Mouse (Mus musculus): ENCODE results near the gene Isy1. TPM values are rescaled to one million over a fixed set of nuclear protein-coding genes. Genes with fewer than 3 reads are reported as not detected.

Gene Isy1
- total RNA-seq (2015) (10.2 and 16.7 TPM in 2 replicates), total RNA-seq (2017) (94.0 and 120 TPM in 2 replicates)

DNA sequence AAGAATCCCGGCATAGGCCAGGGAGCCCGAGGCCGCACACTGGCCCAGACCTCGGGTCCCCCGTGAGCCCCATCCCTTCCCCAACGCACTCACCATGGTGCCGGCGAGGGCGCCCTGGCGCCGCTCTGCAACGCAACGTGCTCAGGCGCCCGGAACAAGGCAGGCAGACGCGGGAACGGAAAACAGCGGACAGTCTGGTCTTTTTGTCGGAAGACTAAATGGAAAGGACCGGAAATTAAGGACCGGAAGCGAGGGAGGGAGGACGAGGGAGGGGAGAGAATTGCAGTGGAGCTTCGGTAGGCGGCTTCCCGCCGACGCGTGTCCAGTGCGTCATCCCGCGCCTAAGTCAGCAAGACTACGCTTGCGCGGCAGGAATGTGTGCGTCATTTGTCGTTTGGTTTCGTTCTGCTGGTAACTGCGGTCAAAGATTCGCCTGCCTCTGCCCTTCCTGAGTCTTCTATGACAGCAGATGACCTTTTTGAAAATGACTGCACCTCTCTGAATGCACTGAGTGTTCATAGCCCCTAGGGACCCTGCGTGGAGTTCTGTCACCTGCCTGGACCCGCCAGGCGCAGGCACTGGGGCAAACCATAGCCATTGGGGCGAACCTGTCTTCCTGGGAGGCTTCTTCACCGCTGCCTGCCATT is at the start of gene Isy1:
Gene Isy1, minus strand, starts transcription at position 248 of the 647 bp plus-strand sequence.
- ATAC-seq (ENCODE audit: poor library complexity, severe bottlenecking), result peak; percentile 96

DNA sequence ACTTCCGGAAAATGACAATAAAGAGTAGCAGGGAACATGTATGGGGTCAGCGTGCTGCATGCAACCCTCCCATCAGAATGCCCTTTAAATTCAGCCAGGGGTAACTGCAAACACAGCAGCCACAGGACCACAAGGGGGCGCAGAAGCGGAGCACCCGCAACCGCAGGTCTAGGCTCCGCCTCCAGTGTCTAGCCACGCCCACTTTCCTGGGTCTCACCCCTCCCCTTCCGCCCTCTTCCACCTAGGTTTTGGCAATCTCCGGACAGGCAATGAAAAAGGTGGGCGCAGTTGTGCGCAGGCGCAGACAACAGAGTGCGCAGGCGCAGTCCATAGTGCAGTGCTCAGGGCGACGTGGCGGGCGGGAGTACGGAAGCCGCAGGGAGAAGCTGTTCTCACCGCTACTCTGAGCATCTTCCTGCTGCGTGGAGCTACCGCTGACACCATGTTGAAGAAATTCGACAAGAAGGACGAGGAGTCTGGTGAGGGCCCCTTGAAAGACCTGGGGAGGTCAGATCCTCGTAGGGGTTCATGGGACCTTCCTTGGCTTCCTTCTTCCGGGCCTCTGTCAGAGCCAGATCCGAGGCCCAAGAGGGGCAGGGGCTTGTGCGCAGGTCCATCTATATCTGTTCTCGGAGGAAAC is 49.1 kb upstream of the Isy1 start, which contains the start of gene Copg1:
Gene Copg1, plus strand, starts transcription at position 221 of the 640 bp plus-strand sequence.
- peak; percentile 99 for ATAC-seq (ENCODE audit: poor library complexity, severe bottlenecking)

DNA sequence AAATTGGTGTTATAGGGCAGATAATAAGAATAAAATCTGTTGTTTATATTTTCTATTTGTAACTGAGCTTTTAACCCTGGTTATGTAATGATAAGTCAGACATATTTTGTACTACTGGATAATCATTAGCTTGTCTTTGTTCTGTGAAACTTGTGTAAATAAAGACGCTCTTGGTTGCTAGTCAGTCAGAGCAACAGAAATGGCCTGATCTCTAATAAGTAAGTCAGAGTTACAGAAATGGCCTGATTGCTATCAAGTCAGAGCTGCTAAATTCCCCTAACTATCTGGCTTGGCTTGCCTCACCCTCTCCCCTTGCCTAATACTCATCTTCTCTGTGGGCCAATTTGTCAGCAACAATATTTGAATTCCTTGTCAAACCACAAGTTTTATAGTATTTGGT is 48.1 kb upstream of the Isy1 start:
- no peak for ATAC-seq (ENCODE audit: poor library complexity, severe bottlenecking)

DNA sequence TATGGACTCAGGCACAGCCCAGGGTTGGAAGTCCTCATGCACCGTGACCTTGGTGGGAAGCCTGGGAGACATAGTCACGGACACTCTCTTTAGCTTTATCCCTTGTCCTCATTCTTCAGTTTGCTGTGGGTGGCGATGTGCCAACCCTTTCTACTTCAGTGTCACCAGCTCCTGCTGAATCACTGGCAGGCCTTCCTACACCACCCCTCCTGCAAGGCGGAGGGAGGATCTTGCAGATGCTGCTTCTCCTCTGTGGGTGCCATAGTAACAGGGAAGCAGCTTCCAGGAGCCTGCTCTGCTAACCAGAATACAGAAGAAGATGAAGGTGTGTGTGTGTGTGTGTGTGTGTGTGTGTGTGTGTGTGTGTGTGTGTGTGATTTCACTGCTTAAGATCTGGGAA is 44.2 kb upstream of the Isy1 start:
- no peak for ATAC-seq (ENCODE audit: poor library complexity, severe bottlenecking)

DNA sequence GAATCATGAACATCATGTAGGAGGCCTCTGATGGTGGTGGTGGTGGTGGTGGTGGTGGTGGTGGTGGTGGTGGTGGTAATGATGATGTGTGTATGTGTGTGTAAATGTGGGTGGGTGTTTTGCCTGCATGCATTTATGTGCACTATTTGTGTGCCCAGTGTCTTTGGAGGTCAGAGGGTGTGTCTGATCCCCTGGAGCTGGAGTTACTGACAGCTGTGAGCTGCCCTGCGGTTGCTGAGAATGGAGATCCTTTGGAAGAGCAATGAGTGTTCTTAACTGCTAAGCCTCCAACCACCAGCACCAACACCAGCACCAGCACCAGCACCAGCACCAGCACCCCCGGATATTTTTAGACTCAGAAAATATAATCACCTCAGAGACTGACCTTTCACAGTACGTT is 43.6 kb upstream of the Isy1 start:
- no peak for ATAC-seq (ENCODE audit: poor library complexity, severe bottlenecking)

DNA sequence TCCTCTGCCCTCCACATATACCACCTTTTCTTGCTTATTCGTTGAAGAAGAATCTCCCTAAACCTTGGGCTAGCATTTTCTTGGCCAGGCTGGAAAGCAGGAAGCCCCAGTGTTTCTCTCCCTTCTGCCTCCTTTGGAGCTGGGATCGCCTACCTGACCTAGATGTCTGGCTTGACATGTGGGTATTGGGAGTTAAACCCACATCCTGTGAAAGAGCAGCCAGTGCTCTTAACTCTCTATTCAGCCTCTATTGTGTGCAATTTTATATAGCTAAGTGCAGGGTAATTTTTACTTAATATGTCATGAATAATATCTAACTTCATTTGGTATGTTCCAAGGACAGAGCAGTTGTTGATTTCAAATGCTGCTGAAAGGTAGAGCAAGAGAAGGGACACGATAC is 41.0 kb upstream of the Isy1 start:
- ATAC-seq (ENCODE audit: poor library complexity, severe bottlenecking), result no peak

GRCm38 (mm10) chr6:87879010-87879409 is 40.4 kb upstream of the Isy1 start:
- ATAC-seq (ENCODE audit: poor library complexity, severe bottlenecking), result no peak

- ATAC-seq (ENCODE audit: poor library complexity, severe bottlenecking), result peak; percentile 62
Observed at GRCm38 (mm10) chr6:87876068-87876643, 37.6 kb upstream of the Isy1 start.

DNA sequence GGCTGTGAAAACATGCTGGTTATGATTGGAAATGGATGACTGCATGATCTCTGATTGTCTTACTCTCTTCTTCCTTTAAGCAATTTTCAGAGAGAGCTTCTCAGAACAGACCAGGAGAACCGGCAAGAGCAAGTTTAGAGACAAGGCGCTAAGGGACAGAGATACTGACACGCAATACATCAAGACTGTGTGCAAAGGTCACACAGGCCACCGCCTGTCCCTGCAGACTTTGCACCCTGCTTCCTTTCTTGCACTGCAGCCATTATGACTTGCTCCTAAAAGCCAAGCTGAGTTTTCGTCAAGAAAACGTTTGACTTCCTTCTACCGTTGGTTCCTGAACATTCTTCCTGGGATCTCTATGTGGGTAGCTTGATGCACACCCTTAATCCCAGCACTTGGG is 37.0 kb upstream of the Isy1 start:
- no peak for ATAC-seq (ENCODE audit: poor library complexity, severe bottlenecking)

- ATAC-seq (ENCODE audit: poor library complexity, severe bottlenecking), result no peak
Observed at GRCm38 (mm10) chr6:87875083-87875482, 36.5 kb upstream of the Isy1 start.

GRCm38 (mm10) chr6:87873963-87874362 is 35.4 kb upstream of the Isy1 start:
- no peak for ATAC-seq (ENCODE audit: poor library complexity, severe bottlenecking)

DNA sequence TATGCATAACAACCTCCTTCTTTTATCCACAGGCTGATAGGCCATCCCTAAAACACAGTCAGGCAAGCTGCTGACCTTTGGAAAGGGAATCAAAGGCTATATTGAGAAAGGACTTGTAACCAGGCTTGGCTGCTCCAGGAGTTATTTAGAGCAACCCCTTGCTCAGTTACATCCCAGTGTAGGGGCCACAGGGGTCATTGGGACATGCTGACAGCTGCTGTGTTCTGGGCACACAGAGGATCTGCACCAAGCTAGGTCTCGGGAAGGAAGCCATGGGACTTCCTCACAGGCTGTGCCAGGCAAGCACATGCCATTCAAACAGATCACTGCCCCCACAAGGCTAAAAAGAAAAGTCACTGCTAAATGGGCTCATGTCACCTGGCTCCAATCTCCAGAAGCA is 34.5 kb upstream of the Isy1 start:
- ATAC-seq (ENCODE audit: poor library complexity, severe bottlenecking), result no peak

DNA sequence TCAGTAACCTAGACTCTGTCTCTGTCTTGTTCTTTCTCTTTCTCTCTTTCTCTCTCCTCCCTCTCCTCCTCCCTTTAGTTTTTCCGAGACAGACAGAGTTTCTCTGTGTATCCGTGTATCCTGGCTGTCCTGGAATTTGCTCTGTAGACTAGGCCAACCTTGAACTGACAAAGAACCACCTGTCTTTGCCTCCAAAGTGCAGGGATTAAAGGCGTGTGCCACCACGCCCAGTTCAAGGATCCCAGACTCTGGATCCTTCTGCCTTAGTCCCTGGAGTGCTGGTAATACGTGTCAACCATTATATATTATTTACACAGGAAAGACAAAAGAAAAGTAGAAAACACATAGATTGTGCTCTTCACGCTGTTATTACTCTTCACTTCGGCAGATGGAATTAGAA is 32.6 kb upstream of the Isy1 start:
- no peak for ATAC-seq (ENCODE audit: poor library complexity, severe bottlenecking)

DNA sequence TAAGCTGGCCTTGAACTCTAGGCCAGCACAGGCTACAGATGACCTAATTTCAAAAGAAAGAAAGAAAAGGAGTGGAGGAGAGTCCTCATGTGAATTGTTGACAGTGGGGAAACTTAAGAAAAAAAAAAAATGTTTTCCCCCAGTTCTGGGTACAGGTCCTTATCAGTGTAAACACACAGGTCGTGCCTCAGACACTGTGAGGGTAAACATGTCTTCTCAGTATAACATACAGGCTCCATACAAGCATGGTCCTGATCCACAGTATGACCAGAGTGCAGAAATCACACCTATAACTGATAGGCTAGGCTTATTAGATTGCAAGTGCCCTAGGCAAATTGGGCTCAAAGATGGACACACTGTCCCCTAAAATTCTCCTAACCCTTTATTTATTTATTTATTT is 31.8 kb upstream of the Isy1 start:
- ATAC-seq (ENCODE audit: poor library complexity, severe bottlenecking), result no peak

DNA sequence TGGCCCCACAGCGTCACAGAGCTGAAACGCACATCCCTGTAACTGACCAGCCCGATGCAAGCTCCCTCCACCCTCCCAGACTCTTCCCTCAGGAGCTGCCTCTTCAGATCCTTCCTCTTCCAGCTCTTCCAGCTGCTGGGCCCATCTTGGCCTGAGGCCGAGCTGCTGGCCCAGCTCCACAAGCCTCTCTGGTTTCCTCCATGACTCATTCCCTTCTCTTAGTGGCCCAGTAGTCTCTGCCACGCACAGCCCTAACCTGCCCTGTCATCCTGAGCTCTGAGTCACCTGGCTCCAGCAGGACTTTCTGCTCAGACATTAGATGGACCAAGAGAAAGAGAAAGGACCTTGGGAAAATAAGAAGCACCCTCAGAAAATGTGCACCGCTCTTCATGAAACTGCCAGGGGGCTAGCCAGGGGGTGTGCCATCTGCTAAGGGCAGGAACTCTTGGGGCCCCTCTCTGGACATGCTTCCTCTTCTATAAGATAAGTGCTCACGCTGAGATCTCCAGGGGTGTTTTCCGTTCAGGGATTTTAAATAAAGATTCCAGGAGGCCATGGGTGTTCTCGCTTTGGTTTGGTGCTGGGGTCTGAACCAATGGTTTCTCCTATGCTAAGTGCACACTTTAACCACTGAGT is 30.4 kb upstream of the Isy1 start:
- no peak; the same call in 1 of the 2 replicates for ATAC-seq (ENCODE audit: poor library complexity, severe bottlenecking)

GRCm38 (mm10) chr6:87867256-87867655 is 28.7 kb upstream of the Isy1 start:
- no peak for ATAC-seq (ENCODE audit: poor library complexity, severe bottlenecking)

- ATAC-seq (ENCODE audit: poor library complexity, severe bottlenecking), result no peak
Observed at GRCm38 (mm10) chr6:87866211-87866610, 27.6 kb upstream of the Isy1 start.

- no peak for ATAC-seq (ENCODE audit: poor library complexity, severe bottlenecking)
Observed at GRCm38 (mm10) chr6:87857071-87857470, 18.5 kb upstream of the Isy1 start.

GRCm38 (mm10) chr6:87853446-87853845 is 14.8 kb upstream of the Isy1 start:
- no peak for ATAC-seq (ENCODE audit: poor library complexity, severe bottlenecking)

DNA sequence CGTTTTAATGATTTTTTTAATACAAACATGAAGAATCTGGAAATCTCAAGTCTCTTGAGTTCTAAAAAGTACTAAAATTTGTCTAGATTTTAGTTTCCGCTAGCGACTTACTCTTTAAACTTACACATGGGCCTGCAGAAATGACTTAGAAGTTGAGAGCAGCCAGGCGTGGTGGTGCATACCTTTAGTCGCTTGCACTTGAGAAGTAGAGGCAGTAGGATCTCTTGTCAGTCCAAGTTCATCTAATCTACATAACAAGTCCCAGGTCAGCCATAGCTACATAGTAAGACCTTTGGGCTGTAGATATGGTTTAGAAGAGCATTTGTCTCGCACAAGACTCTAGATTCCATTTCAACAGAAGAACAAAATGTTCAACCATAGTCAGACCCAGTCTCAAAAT is 13.3 kb upstream of the Isy1 start:
- ATAC-seq (ENCODE audit: poor library complexity, severe bottlenecking), result no peak

- ATAC-seq (ENCODE audit: poor library complexity, severe bottlenecking), result peak; percentile 99
Observed at GRCm38 (mm10) chr6:87850900-87851614, 12.5 kb upstream of the Isy1 start, which contains the start of gene Cnbp. Gene Cnbp, minus strand, starts transcription at chr6:87851106.
